Mouse (Mus musculus): ENCODE results near the gene Cenpo.

- no peak for TF ChIP-seq POLR2A (IDR thresholded peaks at IDR 0.05; ENCODE audit: borderline replicate concordance, control insufficient read depth, low read depth, low read length)
- no peak for TF ChIP-seq CTCF (IDR thresholded peaks at IDR 0.05; ENCODE audit: control insufficient read depth, insufficient read depth, low read length)
These were observed 83.2 kb downstream of the Cenpo start for GRCm38 (mm10) chr12:4150936-4151335.
